Mouse (Mus musculus): Measurements from ENCODE around the gene Ldlrad3. TPM values are rescaled to one million over a fixed set of nuclear protein-coding genes. Genes with fewer than 3 reads are reported as not detected.
A peak's percentile ranks its signal among the peaks of the same experiment; 100 is the strongest.

The Ldlrad3 gene
- polyA plus RNA-seq, 1 experiment from 2014 or later = 35.9 TPM

- Histone ChIP-seq H3K4me2 (no peak overlapping the region), H3K9me3 (replicated peaks) (no peaks in the 10 kb centered on the region), H3K9ac (no peak overlapping the region), H3K27me3 (no peaks in the 10 kb centered on the region), H3K4me1 (peaks cover 76% of the 10 kb centered on the region), H3K27ac (0 out of 2 replicates have a peak overlapping the region, but pooled peaks have one; percentile 14), H3K36me3 (ENCODE audit: poor library complexity, severe bottlenecking) (no peaks in the 10 kb centered on the region), H3K4me3 (no peak overlapping the region)
- no peak for ATAC-seq
- WGBS = 84% methylated on average over 3 of the region's 3 CpGs
Measured at GRCm38 (mm10) chr2:102136184-102136583, 50.0 kb downstream of the Ldlrad3 start.

DNA sequence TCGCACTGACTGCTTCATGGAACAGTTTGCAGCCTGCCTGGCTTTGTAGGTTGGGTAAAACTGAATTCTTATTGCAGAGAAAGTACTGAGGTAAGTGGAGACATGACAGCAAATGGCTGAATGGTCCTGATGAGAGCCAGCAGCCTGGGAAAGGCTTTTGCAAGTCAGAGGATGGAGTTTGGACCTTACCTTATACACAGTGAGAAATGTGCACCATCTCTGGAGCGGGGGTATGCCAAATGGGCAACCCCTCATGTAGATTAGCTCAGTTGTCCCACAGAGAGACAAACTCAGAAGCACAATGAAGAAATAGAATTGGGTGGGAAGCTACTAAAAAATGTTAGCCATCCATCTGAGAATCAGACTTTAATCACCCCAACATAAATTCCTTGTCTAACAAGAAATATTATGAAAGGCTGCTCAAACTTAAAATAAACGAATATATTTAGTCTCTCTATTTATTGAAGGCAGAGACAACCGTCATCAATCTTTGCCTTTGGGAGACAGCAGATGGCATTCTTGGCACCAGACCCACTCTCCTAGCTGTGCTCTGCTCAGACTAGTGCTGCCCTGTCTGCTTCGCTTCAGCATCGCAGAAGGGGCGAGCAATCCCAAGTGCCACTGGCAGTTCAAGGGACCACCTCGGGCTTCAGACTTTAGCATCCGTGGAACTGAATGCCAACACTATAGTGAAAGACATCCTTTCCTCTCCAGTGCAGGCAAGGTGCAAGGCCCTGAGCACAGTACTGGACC, 51.5 kb downstream of the Ldlrad3 start:
- H3K4me1 ChIP-seq = peaks cover 84% of the 10 kb centered on the region
- no peak overlapping the region for H3K9ac ChIP-seq
- H3K4me2 ChIP-seq = no peak overlapping the region
- no peaks in the 10 kb centered on the region for H3K27me3 ChIP-seq
- H3K9me3 ChIP-seq (replicated peaks) = no peaks in the 10 kb centered on the region
- peak overlapping the region; percentile 67 for H3K27ac ChIP-seq
- ATAC-seq = peak; percentile 87
- 64% methylated on average over 9 of the region's 9 CpGs for WGBS
- no peaks in the 10 kb centered on the region for H3K36me3 ChIP-seq (ENCODE audit: poor library complexity, severe bottlenecking)
- H3K4me3 ChIP-seq = no peak overlapping the region

- no peaks in the 10 kb centered on the region for H3K27me3 ChIP-seq
- H3K9ac ChIP-seq = 0 out of 2 replicates have a peak overlapping the region, but pooled peaks have one; percentile 21
- H3K4me3 ChIP-seq = no peak overlapping the region
- WGBS = 50% methylated on average over 10 of the region's 10 CpGs
- H3K4me2 ChIP-seq = no peak overlapping the region
- no peak overlapping the region; the same call in 1 of the 2 replicates for H3K27ac ChIP-seq
- no peaks in the 10 kb centered on the region for H3K9me3 ChIP-seq (replicated peaks)
- ATAC-seq = no peak
- H3K4me1 ChIP-seq = peaks cover 88% of the 10 kb centered on the region
- H3K36me3 ChIP-seq (ENCODE audit: poor library complexity, severe bottlenecking) = no peaks in the 10 kb centered on the region
Measured at GRCm38 (mm10) chr2:102132945-102133558, 53.1 kb downstream of the Ldlrad3 start.

GRCm38 (mm10) chr2:102130198-102130845, 55.9 kb downstream of the Ldlrad3 start:
- 88% methylated on average over 8 of the region's 8 CpGs for WGBS
- H3K27me3 ChIP-seq = no peaks in the 10 kb centered on the region
- H3K4me3 ChIP-seq = no peak overlapping the region
- H3K9me3 ChIP-seq (replicated peaks) = no peaks in the 10 kb centered on the region
- H3K9ac ChIP-seq = no peak overlapping the region
- no peaks in the 10 kb centered on the region for H3K36me3 ChIP-seq (ENCODE audit: poor library complexity, severe bottlenecking)
- no peak overlapping the region for H3K4me2 ChIP-seq
- H3K4me1 ChIP-seq = peaks cover 83% of the 10 kb centered on the region
- ATAC-seq = no peak
- no peak overlapping the region for H3K27ac ChIP-seq

- no peak for ATAC-seq
- Histone ChIP-seq H3K9ac (no peak overlapping the region), H3K36me3 (ENCODE audit: poor library complexity, severe bottlenecking) (no peaks in the 10 kb centered on the region), H3K4me3 (no peak overlapping the region), H3K4me2 (no peak overlapping the region), H3K4me1 (peaks cover 72% of the 10 kb centered on the region), H3K9me3 (replicated peaks) (no peaks in the 10 kb centered on the region), H3K27ac (peak overlapping the region; percentile 54), H3K27me3 (no peaks in the 10 kb centered on the region)
- 88% methylated on average over 4 of the region's 4 CpGs for WGBS
Measured at GRCm38 (mm10) chr2:102129235-102129634, 57.0 kb downstream of the Ldlrad3 start.

DNA sequence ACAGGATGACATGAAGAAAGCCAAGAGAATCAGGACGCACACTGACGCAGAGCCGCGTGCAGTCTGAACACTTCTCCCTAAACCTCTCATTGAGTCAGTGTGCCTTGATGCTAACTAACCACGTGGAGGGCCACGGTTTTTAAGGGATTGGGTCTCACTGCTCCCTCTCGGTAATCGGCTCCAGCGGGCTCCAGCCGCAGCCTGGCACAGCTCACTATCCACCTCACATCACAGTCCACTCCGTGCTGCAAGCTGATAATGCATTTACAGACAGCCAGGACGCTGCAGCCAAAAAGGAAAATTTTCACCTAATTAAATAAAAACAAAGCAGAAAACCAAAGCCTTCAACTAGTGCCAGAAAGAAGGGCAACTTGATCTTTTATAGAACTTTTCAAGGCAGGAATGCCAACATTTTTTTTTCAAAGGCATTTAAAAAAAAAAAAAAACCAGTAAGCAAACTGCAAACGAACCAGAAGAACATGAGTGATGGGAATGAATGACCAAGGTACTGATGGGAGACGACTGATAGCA, 57.6 kb downstream of the Ldlrad3 start:
- Histone ChIP-seq H3K4me3 (no peak overlapping the region), H3K4me2 (0 out of 2 replicates have a peak overlapping the region, but pooled peaks have one; percentile 5), H3K27ac (peak overlapping the region; percentile 54), H3K9ac (peak overlapping the region; percentile 30; the same call in 1 of the 2 replicates), H3K36me3 (ENCODE audit: poor library complexity, severe bottlenecking) (no peaks in the 10 kb centered on the region), H3K4me1 (peaks cover 66% of the 10 kb centered on the region), H3K9me3 (replicated peaks) (no peaks in the 10 kb centered on the region), H3K27me3 (no peaks in the 10 kb centered on the region)
- peak; percentile 58 for ATAC-seq
- 41% methylated on average over 14 of the region's 14 CpGs for WGBS

GRCm38 (mm10) chr2:102127791-102128387, 58.3 kb downstream of the Ldlrad3 start:
- H3K9ac ChIP-seq = peak overlapping the region; percentile 30; the same call in 1 of the 2 replicates
- H3K4me2 ChIP-seq = 0 out of 2 replicates have a peak overlapping the region, but pooled peaks have one; percentile 5
- H3K9me3 ChIP-seq (replicated peaks) = no peaks in the 10 kb centered on the region
- ATAC-seq = 0 out of 2 replicates have a peak, but pooled peaks have one; percentile 11
- H3K4me1 ChIP-seq = peaks cover 62% of the 10 kb centered on the region
- H3K27me3 ChIP-seq = no peaks in the 10 kb centered on the region
- peak overlapping the region; percentile 31; the same call in 1 of the 2 replicates for H3K27ac ChIP-seq
- no peak overlapping the region for H3K4me3 ChIP-seq
- H3K36me3 ChIP-seq (ENCODE audit: poor library complexity, severe bottlenecking) = no peaks in the 10 kb centered on the region
- 80% methylated on average over 8 of the region's 8 CpGs for WGBS

- Histone ChIP-seq H3K36me3 (ENCODE audit: poor library complexity, severe bottlenecking) (no peaks in the 10 kb centered on the region), H3K27me3 (no peaks in the 10 kb centered on the region), H3K9me3 (replicated peaks) (no peaks in the 10 kb centered on the region), H3K4me3 (no peak overlapping the region), H3K4me2 (no peak overlapping the region), H3K9ac (no peak overlapping the region), H3K27ac (no peak overlapping the region), H3K4me1 (peaks cover 59% of the 10 kb centered on the region)
- 83% methylated on average over 9 of the region's 9 CpGs for WGBS
- ATAC-seq = no peak
Measured at GRCm38 (mm10) chr2:102127221-102127620, 59.0 kb downstream of the Ldlrad3 start.

DNA sequence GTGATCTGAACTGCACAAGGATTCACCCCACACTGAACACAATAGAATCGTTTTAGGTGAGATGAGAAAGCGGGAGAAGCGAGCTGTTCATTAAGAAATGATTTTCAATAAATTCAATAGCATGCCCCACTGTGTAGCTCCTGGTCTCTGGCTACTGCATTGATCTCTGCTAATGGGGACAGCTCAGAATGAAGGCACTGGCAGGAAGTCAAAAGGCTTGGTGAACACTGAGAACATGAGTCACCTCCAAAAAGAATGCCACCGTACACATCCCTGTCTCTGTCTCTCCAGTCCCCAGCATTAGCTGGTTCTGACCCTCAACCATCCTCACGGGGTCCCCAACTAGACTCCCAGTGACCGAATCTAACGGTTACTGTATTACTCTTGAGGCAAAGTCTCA, 60.1 kb downstream of the Ldlrad3 start:
- Histone ChIP-seq H3K4me2 (no peak overlapping the region), H3K36me3 (ENCODE audit: poor library complexity, severe bottlenecking) (no peaks in the 10 kb centered on the region), H3K9ac (no peak overlapping the region), H3K4me3 (no peak overlapping the region), H3K27me3 (no peaks in the 10 kb centered on the region), H3K4me1 (peaks cover 63% of the 10 kb centered on the region), H3K9me3 (replicated peaks) (no peaks in the 10 kb centered on the region), H3K27ac (no peak overlapping the region)
- no peak for ATAC-seq
- 74% methylated on average over 7 of the region's 7 CpGs for WGBS

GRCm38 (mm10) chr2:102125042-102125441, 61.1 kb downstream of the Ldlrad3 start:
- no peaks in the 10 kb centered on the region for H3K27me3 ChIP-seq
- 62% methylated on average over 4 of the region's 4 CpGs for WGBS
- no peak for ATAC-seq
- no peaks in the 10 kb centered on the region for H3K36me3 ChIP-seq (ENCODE audit: poor library complexity, severe bottlenecking)
- H3K9ac ChIP-seq = no peak overlapping the region
- H3K4me3 ChIP-seq = no peak overlapping the region
- H3K4me1 ChIP-seq = peaks cover 64% of the 10 kb centered on the region
- H3K4me2 ChIP-seq = no peak overlapping the region
- no peak overlapping the region for H3K27ac ChIP-seq
- no peaks in the 10 kb centered on the region for H3K9me3 ChIP-seq (replicated peaks)

GRCm38 (mm10) chr2:102122146-102122515, 64.1 kb downstream of the Ldlrad3 start:
- Histone ChIP-seq H3K4me2 (no peak overlapping the region), H3K4me3 (no peak overlapping the region), H3K9me3 (replicated peaks) (no peaks in the 10 kb centered on the region), H3K4me1 (peaks cover 60% of the 10 kb centered on the region), H3K9ac (no peak overlapping the region), H3K27ac (peak overlapping the region; percentile 53), H3K36me3 (ENCODE audit: poor library complexity, severe bottlenecking) (no peaks in the 10 kb centered on the region), H3K27me3 (no peaks in the 10 kb centered on the region)
- 30% methylated on average over 1 of the region's 1 CpGs for WGBS
- peak; percentile 6; the same call in 1 of the 2 replicates for ATAC-seq
